Mouse (Mus musculus) activated CD4-positive, CD25-positive, alpha-beta regulatory T cell, adult 9 weeks (primary cell): ENCODE results near the gene H3f3a. TPM values are rescaled to one million over a fixed set of nuclear protein-coding genes. Genes with fewer than 3 reads are reported as not detected.

Experiments used
- polyA plus RNA-seq: library from polyadenylated mRNA; unstranded; fragments of 100-300 nt; shearing (Covaris generic); gene quantifications from one replicate; pipeline ENCODE4 v1.2.1, GENCODE M21; 2017

Gene H3f3a
- 1,322 TPM for polyA plus RNA-seq

GRCm38 (mm10) chr1:180813885-180814740, at the start of gene H3f3a:
Gene H3f3a (minus strand): TSS chr1:180813943.

DNA sequence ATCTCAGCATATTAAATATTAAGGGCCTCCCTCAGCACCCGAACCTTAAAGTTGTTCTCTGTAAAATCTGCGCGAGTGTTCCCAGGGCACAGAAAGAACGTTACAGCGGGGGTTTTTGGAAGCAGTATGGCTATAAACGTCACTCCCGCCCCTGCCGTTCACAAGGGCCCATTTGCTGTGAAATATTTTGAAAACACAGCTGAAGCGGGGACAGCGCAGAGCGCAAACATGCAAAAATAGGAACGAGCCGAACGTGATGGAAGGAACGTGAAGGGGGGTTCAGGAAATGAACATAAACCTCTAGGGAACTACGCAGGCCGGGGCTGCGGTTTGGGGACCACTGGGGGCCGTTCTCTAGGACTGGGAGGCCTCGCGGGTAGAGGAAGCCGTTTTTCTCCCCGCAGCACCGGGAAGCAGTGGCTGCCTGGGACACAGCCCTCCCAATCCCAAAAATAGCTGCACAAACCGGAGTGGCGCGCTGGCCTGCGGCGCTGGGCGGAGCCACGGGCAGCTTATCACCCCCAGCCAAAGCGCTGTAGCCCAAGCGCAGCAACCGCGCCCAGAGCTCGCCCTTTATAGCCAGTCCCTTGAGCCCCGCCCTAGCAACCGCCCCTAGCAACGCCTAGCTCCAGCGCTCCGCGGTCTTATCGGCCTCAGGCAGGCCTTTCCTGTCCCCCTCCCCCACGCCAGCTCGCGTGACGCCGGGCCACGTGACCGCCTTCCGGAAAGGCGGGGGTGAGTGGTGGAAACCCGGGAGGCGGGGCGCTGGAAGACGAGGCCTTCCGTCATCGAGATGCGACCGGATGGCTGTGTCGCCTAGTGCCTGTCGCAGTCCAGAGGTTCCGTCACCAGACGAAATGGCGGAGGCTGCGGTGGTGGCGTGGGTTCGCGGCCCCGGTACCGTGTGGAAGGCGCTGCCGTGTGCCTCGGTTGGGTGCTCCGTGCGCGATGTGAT, 36.9 kb upstream of the H3f3a start, which contains the start of gene Sde2:
TSS of gene Sde2 (plus strand) at position 812 of the 955 bp plus-strand sequence.

Other genes with a start within 250 kb of the H3f3a start
- 84.0 TPM for gene Parp1, start 245.0 kb downstream of the H3f3a start, polyA plus RNA-seq
- gene Lin9, start 172.8 kb downstream of the H3f3a start, polyA plus RNA-seq = 19.9 TPM
- not detected for gene Mixl1, start 116.9 kb downstream of the H3f3a start, polyA plus RNA-seq
- 11.4 TPM for gene Acbd3, start 87.9 kb downstream of the H3f3a start, polyA plus RNA-seq
- 53.1 TPM for gene Sde2, start 37.2 kb upstream of the H3f3a start, polyA plus RNA-seq
- gene Lefty2, start 79.2 kb upstream of the H3f3a start, polyA plus RNA-seq = not detected
- gene Pycr2, start 90.3 kb upstream of the H3f3a start, polyA plus RNA-seq = 97.6 TPM
- 0.45 TPM for gene Lefty1, start 121.1 kb upstream of the H3f3a start, polyA plus RNA-seq
- 49.0 TPM for gene Tmem63a, start 128.4 kb upstream of the H3f3a start, polyA plus RNA-seq
- 358 TPM for gene Ephx1, start 207.0 kb upstream of the H3f3a start, polyA plus RNA-seq
- gene 9130409I23Rik, start 237.3 kb upstream of the H3f3a start, polyA plus RNA-seq = not detected